Comparison of ENCODE assay signal across 10 mouse cellular contexts in genomic region chr3:146343649-146344401, GRCm38 (mm10).
A peak's percentile ranks its signal among the peaks of the same experiment; 100 is the strongest.
DNase-seq lines count a peak whose midpoint lies in the region; ATAC-seq and TF ChIP-seq lines count a peak whose summit lies in the region.
"Had no signal": no experiment of that assay in that cellular context is flagged by ENCODE, and none has a peak within 500 bp of the region (broad histone marks: within the 10 kb centered on the region; RNA-seq: fewer than 3 reads in every experiment).

No protein-coding gene starts in this region.

- no peaks in the 10 kb centered on the region for H3K36me3 ChIP-seq in forebrain, embryonic 12.5 days (replicated peaks)
- no peaks in the 10 kb centered on the region for H3K36me3 ChIP-seq in kidney, adult 2 months (ENCODE audit: control insufficient read depth, insufficient read depth, low read length)
- H3K36me3 ChIP-seq in limb, embryonic 11.5 days (ENCODE audit: control insufficient read depth, insufficient read depth, low read length), result no peaks in the 10 kb centered on the region
- H3K36me3 ChIP-seq in neural tube, embryonic 11.5 days (ENCODE audit: control insufficient read depth, insufficient read depth, low read length), result no peaks in the 10 kb centered on the region
- H3K36me3 ChIP-seq: heart, embryonic 15.5 days; stomach, embryonic 15.5 days had no signal

- H3K4me1 ChIP-seq in forebrain, embryonic 12.5 days, result peaks cover 5% of the 10 kb centered on the region; the same call in 1 of the 2 replicates
- H3K4me1 ChIP-seq in kidney, adult 2 months (ENCODE audit: control insufficient read depth, insufficient read depth, low read length), result no peaks in the 10 kb centered on the region
- peaks cover 5% of the 10 kb centered on the region; the same call in 1 of the 2 replicates for H3K4me1 ChIP-seq in limb, embryonic 11.5 days (ENCODE audit: control insufficient read depth, insufficient read depth, low read length)
- no peaks in the 10 kb centered on the region for H3K4me1 ChIP-seq in neural tube, embryonic 11.5 days (ENCODE audit: control insufficient read depth, insufficient read depth, low read length)

- ATAC-seq in forebrain, embryonic 12.5 days (ENCODE audit: low FRiP score), result peak; percentile 55; the same call in 1 of the 2 replicates
- no peak for ATAC-seq in limb, embryonic 11.5 days (ENCODE audit: insufficient number of reproducible peaks, low FRiP score, low TSS enrichment, low read depth)
- ATAC-seq in neural tube, embryonic 11.5 days (ENCODE audit: insufficient read depth, low FRiP score, low TSS enrichment), result no peak

- H3K4me3 ChIP-seq in forebrain, embryonic 12.5 days (replicated peaks), result no peak overlapping the region
- no peak overlapping the region for H3K4me3 ChIP-seq in kidney, adult 2 months (ENCODE audit: insufficient read depth, low read depth, low read length)
- no peak overlapping the region for H3K4me3 ChIP-seq in limb, embryonic 11.5 days (ENCODE audit: low read depth, low read length)
- H3K4me3 ChIP-seq in neural tube, embryonic 11.5 days (ENCODE audit: low read depth, low read length), result no peak overlapping the region
- H3K4me3 ChIP-seq: heart, embryonic 15.5 days; stomach, embryonic 15.5 days had no signal

- DNase-seq in A20 (ENCODE audit: low read depth, low spot score), result peak; percentile 59
- peak; percentile 5 to 44 for DNase-seq in CD8-positive naive resting alpha-beta T cell, adult 2 months (ENCODE audit: low read depth in 2 of 2, low spot score in 2 of 2)
- DNase-seq in c-Kit-positive CD71-negative TER-119-negative erythroid progenitor cells, embryonic 14.5 days (ENCODE audit: low read depth), result peak; percentile 50
- peak; percentile 79 for DNase-seq in kidney, adult 2 months
- DNase-seq in limb, embryonic 11.5 days (ENCODE audit: low spot score), result peak; percentile 74
- peak; percentile 61 for DNase-seq in neural tube, embryonic 11.5 days (ENCODE audit: low spot score)
- DNase-seq in yolk sac, embryonic 10.5 days (ENCODE audit: low spot score), result peak; percentile 48

- 55% methylated on average over 9 of the region's 9 CpGs for WGBS in forebrain, embryonic 12.5 days
- WGBS in kidney, adult 2 months, result 55% methylated on average over 9 of the region's 9 CpGs
- WGBS in limb, embryonic 11.5 days, result 61% methylated on average over 9 of the region's 9 CpGs
- WGBS in neural tube, embryonic 11.5 days, result 62% methylated on average over 9 of the region's 9 CpGs

- H3K27ac ChIP-seq in forebrain, embryonic 12.5 days, result no peak overlapping the region
- H3K27ac ChIP-seq in kidney, adult 2 months (ENCODE audit: insufficient read depth, low read depth, low read length), result no peak overlapping the region
- no peak overlapping the region for H3K27ac ChIP-seq in limb, embryonic 11.5 days (replicated peaks; ENCODE audit: low read depth, low read length)
- H3K27ac ChIP-seq in neural tube, embryonic 11.5 days (ENCODE audit: low read depth, low read length), result no peak overlapping the region
- H3K27ac ChIP-seq: heart, embryonic 15.5 days; stomach, embryonic 15.5 days had no signal

- TF ChIP-seq POLR2A in kidney, adult 2 months (IDR thresholded peaks at IDR 0.05; ENCODE audit: low read depth, low read length), result no peak

- peaks cover 3% of the 10 kb centered on the region; the same call in 1 of the 2 replicates for H3K27me3 ChIP-seq in forebrain, embryonic 12.5 days
- H3K27me3 ChIP-seq in kidney, adult 2 months (replicated peaks; ENCODE audit: control insufficient read depth, insufficient read depth, low read length), result no peaks in the 10 kb centered on the region
- no peaks in the 10 kb centered on the region for H3K27me3 ChIP-seq in limb, embryonic 11.5 days (ENCODE audit: control insufficient read depth, insufficient read depth, low read length)
- no peaks in the 10 kb centered on the region for H3K27me3 ChIP-seq in neural tube, embryonic 11.5 days (ENCODE audit: control insufficient read depth, insufficient read depth, low read length)

- peak; percentile 86 for TF ChIP-seq CTCF in kidney, adult 2 months (conservative IDR thresholded peaks at IDR 0.05; ENCODE audit: insufficient read depth, insufficient read length, low read depth, low read length)

- H3K9ac ChIP-seq in forebrain, embryonic 12.5 days, result no peak overlapping the region
- no peak overlapping the region for H3K9ac ChIP-seq in limb, embryonic 11.5 days (ENCODE audit: low read length)
- H3K9ac ChIP-seq in neural tube, embryonic 11.5 days (ENCODE audit: low read length), result no peak overlapping the region
- H3K9ac ChIP-seq: heart, embryonic 15.5 days; stomach, embryonic 15.5 days had no signal

- no peaks in the 10 kb centered on the region for H3K9me3 ChIP-seq in forebrain, embryonic 12.5 days
- H3K9me3 ChIP-seq in limb, embryonic 11.5 days (ENCODE audit: control insufficient read depth, low read length), result no peaks in the 10 kb centered on the region
- no peaks in the 10 kb centered on the region for H3K9me3 ChIP-seq in neural tube, embryonic 11.5 days (ENCODE audit: control insufficient read depth, low read length)
- H3K9me3 ChIP-seq: heart, embryonic 15.5 days; stomach, embryonic 15.5 days had no signal

- H3K4me2 ChIP-seq in forebrain, embryonic 12.5 days, result no peak overlapping the region
- H3K4me2 ChIP-seq in limb, embryonic 11.5 days (ENCODE audit: low read depth, severe bottlenecking), result no peak overlapping the region
- no peak overlapping the region for H3K4me2 ChIP-seq in neural tube, embryonic 11.5 days (ENCODE audit: low read depth)
- H3K4me2 ChIP-seq: heart, embryonic 15.5 days; stomach, embryonic 15.5 days had no signal

Comparison
In these comparisons a context has a peak if more than half of its experiments do, and no peak if none do; other contexts are left out.
1. DNase-seq: peak in every context shown above with its lines; median percentile 79 in kidney, adult 2 months; 74 in limb, embryonic 11.5 days; 61 in neural tube, embryonic 11.5 days; 59 in A20; 50 in c-Kit-positive CD71-negative TER-119-negative erythroid progenitor cells, embryonic 14.5 days; 48 in yolk sac, embryonic 10.5 days; 24 in CD8-positive naive resting alpha-beta T cell, adult 2 months.